Mouse (Mus musculus): ENCODE data around the gene Evl. TPM values are rescaled to one million over a fixed set of nuclear protein-coding genes. Genes with fewer than 3 reads are reported as not detected.

Evl gene
- polyA plus RNA-seq (2012; rRNA removed), result 17.4 and 20.4 TPM in 2 replicates

DNA sequence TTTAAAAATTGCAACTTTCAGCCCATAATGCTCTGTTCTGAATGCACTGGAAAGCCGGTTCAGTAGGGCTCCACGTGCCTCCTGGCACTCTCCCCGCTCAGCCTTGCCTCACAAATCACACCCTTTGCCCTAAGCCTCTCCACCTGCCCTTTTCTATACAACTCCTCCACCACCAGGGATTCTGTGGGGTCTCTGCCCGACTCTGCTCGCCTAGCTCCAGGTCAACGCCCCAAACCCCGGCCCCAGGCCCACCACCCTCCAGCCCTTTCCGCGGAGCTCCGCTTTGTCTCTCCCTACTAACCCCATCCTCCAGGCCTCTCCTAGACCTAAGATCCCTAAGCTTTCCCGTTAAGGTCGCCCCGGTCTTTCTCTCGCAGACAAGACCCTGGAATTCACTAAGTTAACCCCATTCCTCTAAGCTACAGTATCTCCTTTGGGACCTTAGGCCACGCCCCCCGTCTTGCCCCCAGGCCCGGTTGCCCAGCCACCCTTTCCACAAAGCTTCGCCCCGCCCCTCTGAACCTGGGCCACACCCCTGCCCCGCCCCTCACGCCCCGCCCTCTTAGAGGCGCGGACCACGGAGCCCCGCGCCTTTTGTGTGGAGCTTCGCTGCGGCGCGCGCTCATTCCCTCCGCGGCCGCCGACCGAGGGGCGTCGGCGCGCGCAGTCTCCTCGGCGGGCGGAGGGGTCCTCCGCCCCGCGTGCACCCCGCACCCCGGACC is at the start of gene Evl:
Evl (plus strand) TSS at position 601 of the 722 bp plus-strand sequence.

DNA sequence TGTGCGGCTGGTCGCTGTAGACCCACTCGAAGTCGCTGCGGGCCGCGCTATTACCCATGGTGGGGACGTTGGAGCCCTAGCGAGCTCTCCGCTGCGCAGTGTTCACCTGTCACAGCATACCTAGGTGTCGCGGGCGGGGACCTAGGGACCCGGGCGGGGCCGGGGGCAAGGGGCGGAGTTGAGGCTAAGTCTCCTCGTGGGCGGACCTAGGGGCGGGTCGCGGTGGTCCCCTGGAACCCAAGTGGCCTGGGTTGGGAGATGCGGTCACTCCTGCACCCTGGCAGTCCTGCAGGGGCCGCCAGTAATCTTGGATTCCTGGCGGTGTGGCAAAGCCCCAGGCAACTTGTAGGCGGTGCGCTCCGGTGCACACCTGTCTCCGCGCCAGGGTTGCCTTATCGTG is 147.7 kb downstream of the Evl start, which contains the start of gene Degs2:
Degs2 (minus strand) TSS at position 131 of the 400 bp plus-strand sequence.

Other genes with a start within 250 kb of the Evl start
- gene Hhipl1, start 248.4 kb upstream of the Evl start, polyA plus RNA-seq (2012; rRNA removed), result 1.1 and 1.4 TPM in 2 replicates
- gene Cyp46a1, start 220.3 kb upstream of the Evl start, polyA plus RNA-seq (2012; rRNA removed), result 0.98 and 1.1 TPM in 2 replicates
- gene Eml1, start 183.8 kb upstream of the Evl start, polyA plus RNA-seq (2012; rRNA removed), result 41.4 and 45.1 TPM in 2 replicates
- 135 and 144 TPM in 2 replicates for gene Degs2, start 147.6 kb downstream of the Evl start, polyA plus RNA-seq (2012; rRNA removed)
- 5.6 and 7.2 TPM in 2 replicates for gene Yy1, start 238.3 kb downstream of the Evl start, polyA plus RNA-seq (2012; rRNA removed)